Mouse (Mus musculus) olfactory bulb, adult 2 months (tissue): Measurements from ENCODE around the gene Appl1. TPM values are rescaled to one million over a fixed set of nuclear protein-coding genes. Genes with fewer than 3 reads are reported as not detected.

Experiments
- H3K27ac ChIP-seq: fragments of 200-500 bp; 2 replicates; pipeline ENCODE4 v1.5.1; 2012; ENCODE audit warnings: low read depth, low read length; ENCODE audit not compliant: insufficient read depth
- H3K4me1 ChIP-seq: fragments of 200-500 bp; 2 replicates; pipeline ENCODE4 v1.6.1; 2012; ENCODE audit warnings: low read length; ENCODE audit not compliant: control insufficient read depth, insufficient read depth
- H3K4me3 ChIP-seq: fragments of 200-500 bp; 2 replicates; pipeline ENCODE4 v1.5.1; 2012; ENCODE audit warnings: mild to moderate bottlenecking, low read depth, low read length, moderate library complexity; ENCODE audit not compliant: insufficient read depth
- CTCF ChIP-seq: fragments of 200-500 bp; IDR thresholded peaks from 2 replicates; pipeline ENCODE4 v1.5.1; 2012; ENCODE audit warnings: low read depth, mild to moderate bottlenecking, low read length, moderate library complexity; ENCODE audit not compliant: insufficient read depth
- POLR2A ChIP-seq: fragments of 200-500 bp; IDR thresholded peaks from 2 replicates; pipeline ENCODE4 v1.6.1; 2012; ENCODE audit warnings: mild to moderate bottlenecking, low read depth, low read length, moderate library complexity; ENCODE audit not compliant: insufficient read depth
- whole genome bisulfite sequencing: fragments of 180-500 bp; shearing (Covaris S2); methylation state at CpG from one replicate; pipeline ENCODE4 v1.1.7; 2018; 5-methylcytosine and 5-hydroxymethylcytosine counted together
- polyA plus RNA-seq: library from polyadenylated mRNA; stranded (reverse); fragments of >200 nt; gene quantifications from 2 replicates; pipeline ENCODE4 v1.2.4, GENCODE M21; 2012; ENCODE audit warnings: low replicate concordance; ENCODE audit not compliant: missing spikeins, insufficient read depth, insufficient read length

Gene Appl1
- polyA plus RNA-seq, 1 experiment, result not detected

DNA sequence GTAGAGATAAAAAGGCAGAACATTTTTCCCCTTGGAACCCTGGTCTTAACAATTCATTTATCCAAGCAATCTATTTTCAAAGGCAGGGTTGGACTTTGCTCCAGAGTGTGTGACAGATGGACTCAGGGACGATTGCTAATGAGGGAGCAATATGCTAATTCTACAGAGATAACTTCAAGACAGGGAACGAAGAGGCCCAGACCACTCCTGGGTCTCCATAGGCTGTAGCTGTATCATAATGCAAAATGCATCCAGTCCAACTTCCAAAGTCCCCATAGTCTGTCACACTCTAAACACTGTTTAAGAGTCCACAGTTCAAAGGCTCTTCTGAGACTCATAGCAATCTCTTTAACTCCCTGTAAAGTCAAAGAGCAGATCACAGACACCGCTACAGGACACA, 83.8 kb downstream of the Appl1 start:
- WGBS, result 63% methylated on average over 3 of the region's 3 CpGs
- no peak for TF ChIP-seq POLR2A
- TF ChIP-seq CTCF, result no peak
- Histone ChIP-seq H3K4me3 (no peak overlapping the region), H3K27ac (no peak overlapping the region), H3K4me1 (no peaks in the 10 kb centered on the region)

DNA sequence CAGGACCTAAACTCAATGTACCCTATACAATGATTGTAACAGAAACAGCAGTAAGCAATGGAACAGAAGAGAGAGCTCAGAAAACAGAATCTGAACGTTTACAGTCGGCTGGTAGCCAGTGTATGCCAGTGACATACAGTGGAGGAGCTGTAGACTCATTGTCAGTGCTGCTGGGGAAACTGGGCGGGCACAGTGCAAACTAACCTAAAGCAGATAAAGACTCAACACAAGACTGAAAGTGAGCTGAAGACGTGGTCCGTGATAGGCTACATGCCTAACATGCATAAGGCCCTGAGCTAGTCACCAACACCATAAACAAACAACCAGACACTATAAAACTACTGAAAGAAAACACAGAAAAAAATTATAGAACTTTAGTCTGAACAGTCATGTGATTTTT, 89.3 kb downstream of the Appl1 start:
- no peak overlapping the region for H3K27ac ChIP-seq
- WGBS, result 90% methylated on average over 5 of the region's 5 CpGs
- TF ChIP-seq CTCF (no peak), POLR2A (no peak)

DNA sequence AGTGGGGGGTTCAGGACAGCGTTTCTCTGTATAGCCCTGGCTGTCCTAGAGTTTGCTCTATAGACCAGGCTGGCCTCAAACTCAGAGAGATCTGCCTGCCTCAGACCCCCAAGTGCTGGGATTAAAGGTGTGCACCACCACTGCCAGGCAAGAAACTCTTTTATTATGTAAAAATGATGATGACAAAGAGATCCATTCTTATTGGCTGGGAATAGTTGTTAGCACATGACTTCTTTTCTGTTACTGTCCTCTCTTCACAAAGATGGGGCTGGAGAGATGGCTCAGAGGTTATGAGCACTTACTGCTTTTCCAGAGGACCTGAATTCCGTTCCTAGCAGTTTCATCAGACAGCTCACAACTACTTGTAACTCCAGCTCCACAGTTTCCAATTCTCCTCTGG, 91.1 kb downstream of the Appl1 start:
- TF ChIP-seq CTCF (no peak), POLR2A (no peak)
- H3K4me1 ChIP-seq, result no peaks in the 10 kb centered on the region
- no peak overlapping the region for H3K4me3 ChIP-seq
- H3K27ac ChIP-seq, result no peak overlapping the region
- 69% methylated on average over 2 of the region's 2 CpGs for WGBS

More for the DNA sequence above, 89.3 kb downstream of the Appl1 start:
- no peaks in the 10 kb centered on the region for H3K4me1 ChIP-seq
- H3K4me3 ChIP-seq, result no peak overlapping the region

DNA sequence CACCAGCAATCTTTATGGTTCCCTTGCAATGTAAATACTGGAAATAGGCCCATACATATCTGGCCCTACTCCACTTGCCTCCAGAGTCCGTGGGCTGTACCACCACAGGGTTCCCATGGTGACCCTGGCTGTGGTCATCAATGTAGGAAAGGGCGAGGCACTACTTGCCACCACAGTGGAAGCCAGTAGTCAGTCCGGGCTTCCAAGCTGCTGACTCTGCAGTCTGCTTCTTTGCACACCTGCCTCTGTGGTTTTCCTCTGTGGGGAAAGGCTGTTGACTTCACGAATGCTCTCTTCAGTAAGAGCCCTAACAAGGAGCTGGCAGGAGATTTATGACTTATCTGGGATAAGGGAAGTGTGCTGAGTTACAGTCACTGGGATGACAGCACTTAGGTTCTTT, 92.3 kb downstream of the Appl1 start:
- Histone ChIP-seq H3K27ac (no peak overlapping the region), H3K4me3 (no peak overlapping the region), H3K4me1 (no peaks in the 10 kb centered on the region)
- WGBS, result 85% methylated on average over 4 of the region's 4 CpGs
- TF ChIP-seq CTCF (no peak), POLR2A (no peak)

Other genes with a start within 250 kb of the Appl1 start
- not detected in 2 replicates for gene Asb14, start 76.7 kb downstream of the Appl1 start, polyA plus RNA-seq
- not detected in 2 replicates for gene Hesx1, start 23.2 kb upstream of the Appl1 start, polyA plus RNA-seq
- gene Il17rd, start 67.7 kb upstream of the Appl1 start, polyA plus RNA-seq, result not detected in 2 replicates
- not detected in 2 replicates for gene Arhgef3, start 143.7 kb upstream of the Appl1 start, polyA plus RNA-seq